Mouse (Mus musculus) midbrain, embryonic 10.5 days (tissue): ENCODE measurements around the gene Zkscan16. TPM values are rescaled to one million over a fixed set of nuclear protein-coding genes. Genes with fewer than 3 reads are reported as not detected.

Experiments
- polyA plus RNA-seq: library from polyadenylated mRNA; unstranded; fragments of >200 nt; fragmentation: Nextera tagmentation; extraction: Ambion mirVana; gene quantifications from 2 replicates; pipeline ENCODE4 v1.2.1, GENCODE M21; 2016

The Zkscan16 gene
- polyA plus RNA-seq, 1 experiment from 2014 or later = 0.67 TPM

Other genes starting within 250 kb of the Zkscan16 start
- gene Olfr267, start 155.9 kb upstream of the Zkscan16 start, polyA plus RNA-seq = not detected in 2 replicates
- gene Ecpas, start 30.9 kb upstream of the Zkscan16 start, polyA plus RNA-seq = 30.4 and 33.2 TPM in 2 replicates
- gene Ptgr1, start 43.5 kb downstream of the Zkscan16 start, polyA plus RNA-seq = 14.7 and 15.6 TPM in 2 replicates
- 5.9 and 8.1 TPM in 2 replicates for gene Dnajc25, start 51.4 kb downstream of the Zkscan16 start, polyA plus RNA-seq
- gene Gm20503, start 59.6 kb downstream of the Zkscan16 start, polyA plus RNA-seq = 7.6 and 10.9 TPM in 2 replicates
- 60.9 and 67.7 TPM in 2 replicates for gene Gng10, start 91.5 kb downstream of the Zkscan16 start, polyA plus RNA-seq
- gene AI481877, start 195.4 kb downstream of the Zkscan16 start, polyA plus RNA-seq = not detected in 2 replicates
- 9.8 and 9.9 TPM in 2 replicates for gene Ugcg, start 245.6 kb downstream of the Zkscan16 start, polyA plus RNA-seq